10 mouse cellular contexts compared by ENCODE assay signal in genomic region chr7:28464416-28465212, GRCm38 (mm10). TPM values are rescaled to one million over a fixed set of nuclear protein-coding genes. Genes with fewer than 3 reads are reported as not detected.
A peak's percentile ranks its signal among the peaks of the same experiment; 100 is the strongest.
DNase-seq lines count a peak whose midpoint lies in the region; ATAC-seq and TF ChIP-seq lines count a peak whose summit lies in the region.
"Had no signal": no experiment of that assay in that cellular context is flagged by ENCODE, and none has a peak within 500 bp of the region (broad histone marks: within the 10 kb centered on the region; RNA-seq: fewer than 3 reads in every experiment).

No protein-coding gene starts in this region.

- no peak overlapping the region for H3K4me3 ChIP-seq in embryonic facial prominence, embryonic 13.5 days
- H3K4me3 ChIP-seq in hindbrain, postnatal 0 days (ENCODE audit: low read length), result peak overlapping the region; percentile 22

- no peaks in the 10 kb centered on the region for H3K9me3 ChIP-seq in embryonic facial prominence, embryonic 13.5 days
- H3K9me3 ChIP-seq in hindbrain, postnatal 0 days (ENCODE audit: low read length), result no peaks in the 10 kb centered on the region

- ATAC-seq in CD4-positive, CD25-positive, alpha-beta regulatory T cell, adult 4 months, result no peak
- ATAC-seq in embryonic facial prominence, embryonic 13.5 days (ENCODE audit: insufficient number of reproducible peaks, insufficient read depth, low FRiP score, low TSS enrichment, low read depth), result peak; percentile 68
- peak; percentile 88 for ATAC-seq in hindbrain, postnatal 0 days

- peaks cover 45% of the 10 kb centered on the region for H3K36me3 ChIP-seq in embryonic facial prominence, embryonic 13.5 days
- H3K36me3 ChIP-seq in hindbrain, postnatal 0 days (ENCODE audit: insufficient read depth, low read length), result peaks cover 35% of the 10 kb centered on the region

- DNase-seq in CD4-positive, CD25-positive, alpha-beta regulatory T cell, adult 2 months (ENCODE audit: low read depth, low spot score), result peak; percentile 36
- peak; percentile 85 to 91 for DNase-seq in adrenal gland, adult (ENCODE audit: inconsistent age in 2 of 2, low spot score in 1 of 2)
- DNase-seq in hindbrain, postnatal 0 days (ENCODE audit: low spot score), result peak; percentile 86
- peak; percentile 77 to 95 for DNase-seq in left cerebral cortex, adult 8-10 months (ENCODE audit: low spot score in 2 of 2)
- peak; percentile 43 for DNase-seq in mesoderm, embryonic 11.5 days (ENCODE audit: low read depth, low spot score)
- peak; percentile 93 for DNase-seq in telencephalon, adult 2 months (ENCODE audit: low read depth, low spot score)

- peaks cover 27% of the 10 kb centered on the region for H3K27me3 ChIP-seq in embryonic facial prominence, embryonic 13.5 days
- no peaks in the 10 kb centered on the region for H3K27me3 ChIP-seq in hindbrain, postnatal 0 days (ENCODE audit: insufficient read depth, low read length)

- 53% methylated on average over 10 of the region's 10 CpGs for WGBS in embryonic facial prominence, embryonic 13.5 days
- WGBS in hindbrain, postnatal 0 days, result 52% methylated on average over 10 of the region's 10 CpGs

- peak overlapping the region; percentile 26; the same call in 1 of the 2 replicates for H3K4me2 ChIP-seq in embryonic facial prominence, embryonic 13.5 days
- H3K4me2 ChIP-seq in hindbrain, postnatal 0 days (ENCODE audit: low read depth, low read length), result peak overlapping the region; percentile 48

- H3K27ac ChIP-seq in embryonic facial prominence, embryonic 13.5 days, result no peak overlapping the region
- peak overlapping the region; percentile 36; the same call in 1 of the 2 replicates for H3K27ac ChIP-seq in hindbrain, postnatal 0 days

- no peak for TF ChIP-seq CTCF in hindbrain, postnatal 0 days (IDR thresholded peaks at IDR 0.05; ENCODE audit: low read depth)

- H3K4me1 ChIP-seq in embryonic facial prominence, embryonic 13.5 days, result peaks cover 22% of the 10 kb centered on the region
- 0 out of 2 replicates have a peak, but pooled peaks cover 8% of the 10 kb centered on the region for H3K4me1 ChIP-seq in hindbrain, postnatal 0 days (ENCODE audit: insufficient read depth, low read length)

- no peak overlapping the region for H3K9ac ChIP-seq in embryonic facial prominence, embryonic 13.5 days
- H3K9ac ChIP-seq in hindbrain, postnatal 0 days (replicated peaks; ENCODE audit: low read length), result no peak overlapping the region

RNA-seq across cellular contexts. Expression of gene Lrfn1, which starts 12.8 kb away (rescaled TPM):
- not detected for polyA plus RNA-seq in CD4-positive, CD25-positive, alpha-beta regulatory T cell, adult 4 months (2017; shearing (Covaris generic))
- 5.3 and 7.6 TPM in 2 replicates for polyA plus RNA-seq in embryonic facial prominence, embryonic 13.5 days (2015; fragmentation: Nextera tagmentation; extraction: Ambion mirVana)
- 140 and 160 TPM in 2 replicates for total RNA-seq in hindbrain, postnatal 0 days (2014; rRNA removed)
- 15.5 and 18.0 TPM in 2 replicates for polyA plus RNA-seq in hindbrain, postnatal 0 days (2015; fragmentation: Nextera tagmentation; extraction: Ambion mirVana)
- total RNA-seq in left cerebral cortex, adult 8-10 months (2022), result 10 to 100 TPM; 77.6 to 83.2 (median 81.1) TPM
- polyA plus RNA-seq: C2C12 had no signal

RNA-seq across cellular contexts. Expression of gene Gmfg, which starts 27.4 kb away (rescaled TPM):
- 100 to 1,000 TPM; 406 to 454 TPM for polyA plus RNA-seq in CD4-positive, CD25-positive, alpha-beta regulatory T cell, adult 4 months (2017; shearing (Covaris generic))
- polyA plus RNA-seq in embryonic facial prominence, embryonic 13.5 days (2015; fragmentation: Nextera tagmentation; extraction: Ambion mirVana), result 9.9 and 13.4 TPM in 2 replicates
- 0.16 and 2.9 TPM in 2 replicates for total RNA-seq in hindbrain, postnatal 0 days (2014; rRNA removed)
- 5.5 and 6.2 TPM in 2 replicates for polyA plus RNA-seq in hindbrain, postnatal 0 days (2015; fragmentation: Nextera tagmentation; extraction: Ambion mirVana)
- total RNA-seq in left cerebral cortex, adult 8-10 months (2022), result 1 to 10 TPM in 2 of 4 experiments, under 1 TPM in 2; 0.38 to 5.7 (median 1.9) TPM
- polyA plus RNA-seq: C2C12 had no signal

RNA-seq across cellular contexts. Expression of gene Ifnl2, which starts 45.6 kb away (rescaled TPM):
- not detected for polyA plus RNA-seq in CD4-positive, CD25-positive, alpha-beta regulatory T cell, adult 4 months (2017; shearing (Covaris generic))
- polyA plus RNA-seq in embryonic facial prominence, embryonic 13.5 days (2015; fragmentation: Nextera tagmentation; extraction: Ambion mirVana), result not detected in 2 replicates
- total RNA-seq in hindbrain, postnatal 0 days (2014; rRNA removed), result not detected in 2 replicates
- not detected in 2 replicates for polyA plus RNA-seq in hindbrain, postnatal 0 days (2015; fragmentation: Nextera tagmentation; extraction: Ambion mirVana)
- total RNA-seq in left cerebral cortex, adult 8-10 months (2022), result not detected
- polyA plus RNA-seq: C2C12; large intestine, adult 2 months had no signal

RNA-seq across cellular contexts. Expression of gene Ifnl3, which starts 58.0 kb away (rescaled TPM):
- polyA plus RNA-seq in CD4-positive, CD25-positive, alpha-beta regulatory T cell, adult 4 months (2017; shearing (Covaris generic)), result not detected
- polyA plus RNA-seq in embryonic facial prominence, embryonic 13.5 days (2015; fragmentation: Nextera tagmentation; extraction: Ambion mirVana), result not detected in 2 replicates
- total RNA-seq in hindbrain, postnatal 0 days (2014; rRNA removed), result not detected in 2 replicates
- not detected in 2 replicates for polyA plus RNA-seq in hindbrain, postnatal 0 days (2015; fragmentation: Nextera tagmentation; extraction: Ambion mirVana)
- total RNA-seq in left cerebral cortex, adult 8-10 months (2022), result not detected
- polyA plus RNA-seq: C2C12; large intestine, adult 2 months had no signal

Comparison
In these comparisons a context has a peak if more than half of its experiments do, and no peak if none do; other contexts are left out.
1. DNase-seq: peak in every context shown above with its lines; median percentile 93 in telencephalon, adult 2 months; 88 in adrenal gland, adult; 86 in hindbrain, postnatal 0 days; 86 in left cerebral cortex, adult 8-10 months; 43 in mesoderm, embryonic 11.5 days; 36 in CD4-positive, CD25-positive, alpha-beta regulatory T cell, adult 2 months.
2. RNA of gene Gmfg, which starts 27.4 kb away (polyA plus RNA-seq): 406 to 454 TPM in CD4-positive, CD25-positive, alpha-beta regulatory T cell, adult 4 months; 9.9 to 13.4 TPM in embryonic facial prominence, embryonic 13.5 days and 5.5 to 6.2 TPM in hindbrain, postnatal 0 days; every median in the first group is over 10 times any median in the second.